Mouse (Mus musculus) adrenal gland, postnatal 25 days (tissue): ENCODE data around the gene Ip6k2. TPM values are rescaled to one million over a fixed set of nuclear protein-coding genes. Genes with fewer than 3 reads are reported as not detected.

ENCODE experiments used
- DNase-seq: peaks from one replicate; pipeline ENCODE4 v3.0.0; 2021; ENCODE audit warnings: mixed read lengths
- total RNA-seq: library from RNA; stranded (reverse); gene quantifications from 2 replicates; pipeline ENCODE4 v1.2.3, GENCODE M21; 2021

Ip6k2 gene
- total RNA-seq, 1 experiment from 2014 or later, result 92.7 TPM

DNA sequence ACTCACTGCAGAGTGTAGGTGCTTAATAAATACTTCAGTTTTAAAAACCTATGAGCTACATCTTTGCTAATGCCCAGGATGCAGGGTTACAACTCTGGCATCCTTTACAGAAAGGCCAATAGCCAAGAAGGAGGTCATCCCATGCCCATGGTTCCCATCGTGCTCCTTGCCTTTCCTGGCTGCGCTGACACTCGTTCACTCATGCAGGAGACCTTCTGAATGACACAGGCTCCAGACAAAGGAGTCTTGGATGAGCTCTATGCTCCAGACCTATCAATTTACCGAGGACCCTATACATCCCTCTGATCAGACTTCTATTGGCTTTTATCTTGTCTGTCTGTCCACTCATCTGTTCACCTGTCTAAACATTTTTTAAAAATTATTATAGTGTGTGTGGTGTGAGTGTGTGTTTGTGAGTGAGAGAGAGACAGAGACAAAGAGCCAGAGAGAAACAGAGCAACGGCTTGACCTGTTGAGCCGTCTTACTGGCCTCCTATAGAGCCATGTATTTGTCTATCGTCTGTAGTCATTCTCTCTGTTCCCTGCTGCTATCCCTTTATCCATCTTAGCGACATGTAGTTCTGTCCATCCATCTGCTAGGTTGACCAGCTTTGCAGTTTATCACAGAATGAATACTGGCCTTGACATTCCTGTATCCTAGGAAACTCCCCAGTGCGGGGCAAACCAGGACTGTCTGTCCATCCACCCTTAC is 604 bp upstream of the Ip6k2 start:
- DNase-seq, result no peak

DNA sequence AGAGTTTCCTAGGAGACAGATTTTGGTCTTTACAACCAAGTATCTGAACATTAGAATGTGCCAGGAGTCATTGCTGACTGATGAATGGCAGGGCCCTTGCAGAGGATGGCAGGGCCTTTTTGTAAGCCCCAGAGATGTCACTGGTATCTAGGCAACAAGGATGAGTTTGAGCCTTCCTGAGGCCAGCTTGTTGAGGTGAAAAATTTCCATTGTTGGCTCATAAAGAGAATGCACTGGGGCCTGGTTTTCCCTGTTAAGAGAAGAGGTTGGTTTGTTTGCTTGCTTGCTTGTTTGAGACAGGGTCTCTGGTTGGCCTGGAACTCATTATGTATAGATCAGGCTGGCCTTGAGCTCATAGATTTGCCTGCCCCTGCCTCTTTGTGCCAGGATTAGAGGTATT is 1.8 kb downstream of the Ip6k2 start:
- DNase-seq, result no peak

DNA sequence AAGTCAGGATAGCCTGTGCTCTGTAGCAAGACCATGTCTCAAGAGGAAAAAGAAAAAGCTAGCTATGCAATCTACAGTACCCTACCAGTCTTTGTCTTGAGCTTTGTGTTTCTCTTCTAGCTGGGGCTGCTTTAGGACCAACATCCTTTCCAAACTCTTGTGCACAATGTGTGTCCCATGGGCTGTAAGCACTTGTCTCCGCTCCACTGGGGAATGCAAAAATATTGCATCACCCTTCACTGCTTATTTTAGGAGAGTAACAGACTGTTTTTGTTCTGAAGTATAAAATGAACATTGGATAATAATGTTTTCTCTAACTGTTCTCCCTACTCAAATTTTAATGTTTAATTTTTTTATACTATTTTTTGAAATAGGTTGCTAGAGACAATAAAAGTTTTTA is 2.9 kb downstream of the Ip6k2 start:
- no peak for DNase-seq

DNA sequence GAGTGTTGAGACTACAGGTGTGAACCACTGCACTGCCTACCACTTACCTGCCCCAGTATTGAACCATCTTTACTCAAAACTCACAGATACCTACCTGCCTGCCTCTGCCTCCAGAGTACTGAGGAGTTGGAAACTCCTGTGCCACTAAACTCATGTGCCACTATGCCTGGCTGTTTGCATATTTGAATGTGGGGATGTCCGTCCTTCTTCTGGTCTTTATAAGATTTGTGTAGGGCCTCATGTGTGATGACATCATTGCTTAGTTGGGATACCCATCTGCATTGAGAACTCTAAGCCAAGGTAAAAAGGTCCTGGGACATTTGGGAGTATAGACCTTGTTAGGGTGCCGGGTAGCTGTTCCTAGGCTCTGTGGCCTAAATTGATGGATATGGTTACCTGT is 3.5 kb downstream of the Ip6k2 start:
- no peak for DNase-seq

DNA sequence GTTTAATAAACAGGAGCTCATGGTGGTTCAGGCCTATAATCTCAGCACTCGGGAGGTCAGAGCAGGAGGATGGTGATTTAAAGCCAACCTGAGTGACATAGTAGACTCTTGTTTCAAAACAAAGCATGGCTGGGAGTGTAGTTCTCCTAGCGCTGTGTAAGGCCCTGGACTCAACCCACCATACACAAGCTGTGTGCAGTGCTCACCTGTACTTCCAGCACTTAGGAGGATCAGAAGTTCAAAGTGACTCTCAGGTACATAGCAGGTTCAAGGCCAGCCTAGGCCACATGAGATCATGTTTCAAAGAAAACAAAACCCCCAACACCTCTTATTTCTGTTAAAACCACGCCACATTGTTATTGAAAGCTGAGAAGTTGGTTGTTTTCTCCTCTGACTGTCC is 5.1 kb downstream of the Ip6k2 start:
- DNase-seq, result no peak

DNA sequence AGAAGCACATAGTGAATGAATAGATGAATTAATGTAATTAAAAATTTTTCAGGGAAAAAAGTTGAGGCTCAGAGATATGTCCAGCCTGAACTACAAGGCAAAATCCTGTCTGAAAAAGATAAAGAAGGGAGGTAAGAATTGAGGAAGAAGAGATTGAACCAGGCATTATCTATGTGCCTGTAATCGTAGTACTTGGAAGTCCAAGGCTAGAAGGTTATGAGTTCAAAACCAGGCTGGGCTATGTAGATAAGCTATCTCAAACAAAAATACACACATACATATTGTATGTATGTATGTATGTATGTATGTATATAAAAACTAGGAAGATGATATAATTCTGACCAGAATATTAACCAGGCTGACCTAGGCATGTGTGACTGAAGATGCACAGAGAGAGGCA is 8.7 kb downstream of the Ip6k2 start:
- DNase-seq, result no peak

DNA sequence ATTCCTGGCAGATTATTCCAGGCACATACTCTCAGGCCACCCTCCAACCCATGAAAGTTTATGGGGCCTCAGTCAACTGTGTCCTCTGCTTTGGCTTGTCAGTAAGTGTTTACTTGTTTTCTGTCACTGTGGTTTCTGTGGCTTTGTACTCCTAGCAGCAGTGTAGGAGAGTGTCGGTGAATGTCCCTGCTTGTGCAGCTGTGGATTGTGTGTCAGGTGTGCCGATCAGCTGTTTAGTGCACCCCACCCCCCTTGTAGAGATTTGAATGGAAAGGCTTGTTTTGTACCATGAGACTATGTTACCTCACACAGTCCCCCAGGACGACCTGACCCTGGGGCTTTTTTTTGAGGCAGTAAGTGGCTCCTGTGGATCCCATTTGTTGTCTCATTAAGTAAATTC is 9.1 kb downstream of the Ip6k2 start:
- DNase-seq, result no peak

DNA sequence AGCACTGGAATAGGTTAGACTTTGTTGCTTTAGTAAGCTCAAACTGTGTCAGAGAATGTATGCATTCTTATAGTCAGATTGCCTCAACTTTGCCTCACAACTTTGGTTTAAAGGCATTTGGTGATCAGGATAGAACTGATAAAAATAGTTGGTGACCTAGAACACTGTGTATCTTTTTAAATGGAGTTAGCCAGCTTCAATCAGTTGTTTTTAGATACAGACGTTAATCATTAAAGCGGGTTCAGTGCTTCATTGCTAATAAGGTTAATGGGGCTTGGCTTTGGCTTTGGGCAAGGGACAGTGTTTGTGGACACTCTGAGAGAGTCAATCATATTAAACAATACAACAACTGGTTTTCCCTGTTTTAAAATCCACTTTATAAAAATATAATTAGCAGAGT is 11.7 kb downstream of the Ip6k2 start:
- DNase-seq, result no peak

DNA sequence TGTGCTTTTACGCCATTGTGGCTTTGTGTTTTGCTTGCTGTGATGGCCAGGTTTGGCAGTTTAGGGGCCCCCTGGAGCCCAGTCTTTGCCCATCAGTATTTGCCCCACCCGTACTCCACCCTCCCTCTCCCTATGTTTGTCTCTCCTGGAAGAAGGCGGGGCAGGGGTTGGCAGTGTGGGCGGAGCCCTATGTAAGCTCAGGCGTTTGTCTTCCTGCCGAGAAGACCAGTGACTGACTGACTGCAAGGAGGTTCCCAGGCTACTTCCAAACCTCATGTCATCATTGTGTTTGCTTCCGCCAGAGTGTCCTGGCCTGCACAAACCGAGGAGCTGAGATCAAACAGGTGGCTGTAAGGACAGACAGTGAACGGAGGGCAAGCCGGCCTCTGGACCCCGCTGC is 12.2 kb downstream of the Ip6k2 start:
- DNase-seq, result peak; percentile 55

DNA sequence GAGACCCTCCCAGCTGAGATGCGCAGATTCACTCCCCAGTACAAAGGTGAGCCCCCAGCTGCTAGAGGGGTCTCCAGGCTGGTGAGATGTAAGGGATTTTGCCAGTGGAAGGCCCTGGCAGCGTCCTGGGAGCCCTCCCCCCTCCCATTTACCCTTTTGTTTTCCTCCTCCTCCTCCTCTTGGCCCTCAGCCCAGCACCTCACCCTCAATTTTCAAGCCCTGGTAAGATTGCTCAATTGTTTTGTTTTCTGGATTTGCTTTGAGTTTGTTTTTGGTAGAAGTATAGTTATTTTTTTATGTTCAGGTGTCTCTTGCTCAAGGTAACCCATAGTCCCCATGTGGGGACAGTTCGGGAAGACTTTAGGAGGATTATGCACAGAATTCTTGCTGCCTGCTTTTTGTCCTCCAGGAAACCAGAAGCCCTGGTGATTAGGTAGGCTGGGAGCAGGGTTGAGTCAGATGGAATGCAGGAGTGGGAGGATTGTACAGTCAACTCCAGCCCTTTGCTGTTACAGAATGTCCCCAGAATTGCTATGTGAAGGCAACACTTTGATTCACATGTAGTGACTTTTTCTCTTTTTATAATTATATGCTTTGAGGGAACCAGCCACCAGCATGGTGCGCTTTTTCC is 12.9 kb downstream of the Ip6k2 start:
- peak; percentile 42 for DNase-seq

DNA sequence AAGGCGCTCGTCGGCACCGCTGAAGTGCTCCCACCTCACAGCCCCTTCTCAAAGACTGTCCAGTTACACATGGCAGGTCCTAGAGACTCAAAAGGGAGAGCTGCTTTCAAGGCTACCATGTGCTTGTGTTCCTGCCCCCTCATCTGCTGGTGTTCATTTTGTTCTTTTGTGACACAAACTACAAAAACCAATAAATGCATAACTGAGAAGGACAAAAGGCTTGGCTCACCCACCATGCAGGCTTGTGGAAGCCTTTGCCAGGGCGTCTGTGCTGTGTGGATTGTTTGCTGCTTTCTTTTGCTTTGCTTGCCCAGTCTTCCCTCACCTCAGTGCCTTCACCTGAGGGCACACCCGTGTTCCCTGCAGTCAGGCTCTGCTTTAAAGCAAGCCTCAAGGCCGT is 13.9 kb downstream of the Ip6k2 start:
- no peak for DNase-seq

DNA sequence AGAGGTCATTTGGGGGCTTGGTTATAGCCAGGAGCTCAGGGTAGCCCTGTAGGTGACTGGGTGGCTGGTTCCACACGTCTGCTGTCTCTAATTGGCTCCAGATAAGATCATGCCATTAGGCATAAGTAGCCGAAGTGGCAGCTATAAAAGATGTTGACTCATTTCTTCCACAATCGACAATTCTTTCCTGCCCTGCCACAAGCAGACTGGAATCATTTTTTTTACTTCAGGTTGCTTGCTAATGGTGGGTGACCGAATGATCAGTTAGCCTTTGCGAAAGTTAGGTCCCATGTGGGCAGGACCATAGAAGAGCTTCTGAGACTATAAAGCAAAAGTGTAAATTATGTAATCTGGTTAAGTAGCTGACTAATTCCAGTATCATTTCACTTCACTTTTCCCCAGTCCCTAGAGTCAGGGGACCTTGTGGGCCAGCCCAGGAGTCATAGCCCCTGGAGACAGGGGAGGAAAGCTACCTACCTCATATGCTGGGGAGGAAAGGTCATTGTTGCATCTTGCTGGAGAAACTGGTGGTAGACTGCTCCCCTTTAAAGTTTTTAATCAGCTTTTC is 15.0 kb downstream of the Ip6k2 start:
- no peak for DNase-seq

DNA sequence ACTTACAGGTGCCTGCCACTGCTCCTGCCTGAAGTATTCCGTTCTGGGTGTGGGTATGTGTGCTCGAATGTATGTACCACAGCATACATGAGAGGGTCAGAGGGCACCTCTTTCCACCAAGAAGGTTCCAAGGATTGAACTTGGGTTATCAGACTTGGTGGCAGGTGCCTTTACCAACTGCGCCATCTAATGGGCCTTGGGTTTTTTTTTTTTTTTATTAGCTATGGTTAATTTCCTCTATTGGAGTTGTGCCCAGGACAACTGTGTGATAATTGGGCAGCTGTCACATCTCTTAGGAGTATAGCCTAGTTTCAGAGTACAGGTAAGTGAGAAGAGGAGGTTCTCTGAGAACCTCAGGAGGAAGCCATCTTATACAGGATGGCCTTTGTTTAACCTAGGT is 16.0 kb downstream of the Ip6k2 start:
- DNase-seq, result no peak

DNA sequence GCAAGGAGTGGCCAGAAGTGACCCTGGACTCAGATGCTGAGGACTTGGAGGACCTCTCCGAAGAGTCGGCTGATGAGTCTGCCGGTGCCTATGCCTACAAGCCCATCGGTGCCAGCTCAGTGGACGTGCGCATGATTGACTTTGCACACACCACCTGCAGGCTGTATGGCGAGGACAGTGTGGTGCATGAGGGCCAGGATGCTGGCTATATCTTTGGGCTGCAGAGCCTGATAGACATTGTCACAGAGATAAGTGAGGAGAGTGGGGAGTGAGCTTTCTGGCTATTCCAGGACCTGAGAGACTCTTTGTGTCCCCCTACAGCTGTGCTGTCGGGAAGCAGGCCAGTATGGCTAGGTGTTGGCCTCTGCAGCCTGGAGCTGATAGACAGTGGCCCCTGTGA is 22.2 kb downstream of the Ip6k2 start:
- no peak for DNase-seq

DNA sequence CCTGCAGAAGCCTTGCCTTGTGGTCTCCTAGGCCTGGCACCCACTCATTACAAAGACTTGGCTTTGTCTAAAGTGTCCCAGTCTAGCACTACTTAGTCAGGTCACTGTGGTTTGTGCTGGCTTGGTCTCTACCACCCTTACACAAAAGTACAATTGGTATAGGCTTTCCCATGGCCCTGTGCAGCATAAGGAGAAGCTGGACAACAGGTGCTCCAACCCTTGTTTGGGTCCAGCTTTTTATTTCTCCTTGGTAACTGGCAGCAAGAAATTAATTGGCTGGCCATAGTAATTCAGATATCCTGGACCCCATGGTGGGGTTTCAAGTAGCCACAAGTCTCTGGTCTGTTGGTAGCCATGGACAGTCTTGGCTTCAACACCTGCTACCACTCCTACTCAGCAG is 22.8 kb downstream of the Ip6k2 start:
- DNase-seq, result no peak

DNA sequence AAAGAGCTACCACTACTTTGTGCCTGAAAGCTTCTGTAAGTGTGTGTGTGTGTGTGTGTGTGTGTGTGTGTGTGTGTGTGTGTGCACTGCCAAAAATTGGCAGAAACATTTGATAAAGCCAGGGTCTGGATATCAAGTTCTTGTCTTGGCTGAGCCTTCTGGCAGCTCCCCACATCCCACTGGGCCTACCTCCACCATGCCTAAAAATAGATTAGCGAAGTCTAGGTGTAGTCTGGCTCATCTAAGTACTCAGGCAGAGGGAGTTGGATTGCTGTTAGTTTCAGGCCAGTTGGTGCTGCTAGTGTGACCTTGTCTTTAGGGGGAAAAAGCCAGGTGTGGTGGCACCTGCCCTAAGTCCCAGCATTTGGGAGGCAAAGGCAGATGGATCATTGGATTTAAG is 23.2 kb downstream of the Ip6k2 start:
- DNase-seq, result no peak

DNA sequence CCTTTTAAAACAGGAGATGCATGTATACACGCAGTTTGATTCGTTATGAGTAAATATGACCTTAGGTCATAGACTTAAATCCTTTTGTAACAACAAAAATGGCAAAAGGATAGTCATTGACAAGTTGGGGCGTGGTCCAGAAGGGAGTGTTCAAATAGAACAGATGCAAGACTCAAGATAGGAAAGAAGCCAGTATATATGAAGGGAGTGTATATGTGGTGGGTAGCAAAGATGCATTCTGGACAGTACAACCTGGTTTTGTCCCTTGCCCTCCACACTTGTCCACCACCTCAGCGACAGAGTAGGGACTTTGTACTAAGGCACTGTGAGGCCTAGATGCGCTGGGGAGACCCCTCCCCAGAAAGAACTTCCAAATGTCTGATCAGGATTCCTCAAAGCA is 24.1 kb downstream of the Ip6k2 start:
- no peak for DNase-seq

DNA sequence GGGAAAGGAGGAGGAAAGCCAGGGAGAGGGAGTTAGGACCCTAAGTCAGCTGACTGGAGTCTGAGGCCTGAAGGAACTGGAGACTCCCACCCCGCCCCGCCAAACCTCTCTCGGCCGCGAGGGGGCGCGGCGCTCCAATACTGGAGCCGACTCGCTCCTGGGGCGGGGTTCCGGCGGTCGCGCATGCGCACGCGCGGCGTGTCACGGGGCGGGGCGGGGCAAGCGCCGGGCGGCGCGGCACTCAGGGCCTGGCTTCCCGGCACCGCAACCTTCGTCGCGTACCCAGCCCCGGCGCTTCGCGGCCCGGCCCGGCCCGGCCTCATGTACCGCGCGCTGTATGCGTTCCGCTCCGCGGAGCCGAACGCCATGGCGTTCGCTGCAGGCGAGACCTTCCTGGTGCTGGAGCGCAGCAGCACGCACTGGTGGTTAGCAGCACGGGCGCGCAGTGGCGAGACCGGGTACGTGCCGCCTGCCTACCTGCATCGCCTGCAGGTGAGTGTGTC is 24.6 kb downstream of the Ip6k2 start, which contains the start of gene Nckipsd:
TSS of gene Nckipsd (plus strand) at position 206 of the 503 bp plus-strand sequence.
- peak; percentile 98 for DNase-seq

DNA sequence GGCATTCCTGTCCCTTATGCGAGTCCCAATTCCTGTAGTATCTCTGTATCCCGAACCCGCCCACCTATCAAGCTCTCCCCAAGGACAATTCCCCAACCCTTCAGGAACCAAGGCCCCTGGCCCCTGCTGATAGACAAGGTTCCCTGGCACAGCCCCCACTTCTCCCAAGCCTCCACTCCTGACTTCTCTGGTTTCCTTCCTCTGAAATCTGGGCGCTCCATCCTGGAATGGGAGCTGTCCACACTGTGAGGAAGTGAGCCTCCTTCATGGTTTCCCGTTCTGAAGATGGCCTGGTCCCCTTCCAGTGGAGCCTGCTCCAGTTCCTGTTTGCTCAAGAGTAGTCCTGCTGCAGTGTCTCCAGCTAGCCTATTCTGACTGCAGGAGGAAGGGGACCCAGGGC is 25.6 kb downstream of the Ip6k2 start:
- no peak for DNase-seq

DNA sequence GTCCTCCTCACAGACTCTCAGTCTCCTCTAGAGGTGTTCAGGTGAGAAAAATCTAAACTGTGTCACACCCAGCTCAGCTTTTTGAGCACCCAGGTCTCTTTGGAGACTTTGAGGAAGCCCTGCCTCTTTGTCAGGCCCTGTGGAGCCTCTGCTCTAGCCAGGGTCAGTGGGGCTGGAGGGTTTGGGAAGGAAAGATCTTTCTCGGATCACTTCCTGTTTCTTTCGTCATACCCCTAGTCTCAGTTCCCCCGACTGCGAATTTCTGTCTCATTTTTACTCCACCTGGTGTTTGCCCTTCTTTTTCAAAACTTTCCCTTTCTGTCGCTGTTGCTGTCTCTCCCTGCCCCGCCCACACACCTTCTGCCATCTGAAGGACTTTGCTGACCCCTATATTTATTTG is 26.1 kb downstream of the Ip6k2 start:
- no peak for DNase-seq

DNA sequence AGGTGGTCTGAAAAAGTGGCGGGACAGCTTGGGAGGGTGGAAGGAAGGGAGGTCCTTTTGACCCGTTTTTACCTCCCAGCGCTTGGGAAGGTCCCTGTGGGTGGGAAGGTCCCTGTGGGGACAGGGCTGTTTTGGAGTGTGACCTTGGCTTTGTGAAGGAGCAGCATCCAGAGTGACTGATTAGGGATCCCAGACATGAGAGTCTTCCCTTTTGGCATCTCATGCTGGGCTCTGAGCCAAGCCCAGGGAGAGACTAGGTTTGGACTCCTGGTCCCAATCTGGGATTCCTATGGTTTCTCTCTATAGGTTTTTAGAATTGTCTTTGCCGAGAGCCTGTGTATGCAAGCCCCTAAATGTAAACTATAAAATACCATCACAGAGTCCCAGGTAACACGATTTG is 26.9 kb downstream of the Ip6k2 start:
- DNase-seq, result no peak

DNA sequence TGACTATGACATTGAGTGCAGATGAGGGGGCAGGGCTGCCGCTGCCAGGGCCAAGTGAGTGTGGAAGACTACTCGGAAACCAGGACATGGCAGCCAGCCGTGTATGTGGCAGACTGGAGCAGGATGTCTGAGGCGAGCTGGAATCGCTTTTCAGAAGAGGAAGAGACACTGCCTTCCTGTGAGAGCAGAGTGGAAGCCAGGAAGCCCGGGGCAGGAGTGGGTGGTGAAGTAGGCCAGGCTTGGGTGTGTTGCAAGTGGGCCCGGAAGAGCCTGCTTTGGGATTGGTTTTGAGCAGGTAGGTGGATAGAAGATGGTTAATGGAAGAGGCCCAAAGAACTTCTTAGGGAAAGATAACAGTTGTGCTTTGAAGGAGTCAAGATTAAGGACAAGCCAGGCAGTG is 32.0 kb downstream of the Ip6k2 start:
- DNase-seq, result no peak

DNA sequence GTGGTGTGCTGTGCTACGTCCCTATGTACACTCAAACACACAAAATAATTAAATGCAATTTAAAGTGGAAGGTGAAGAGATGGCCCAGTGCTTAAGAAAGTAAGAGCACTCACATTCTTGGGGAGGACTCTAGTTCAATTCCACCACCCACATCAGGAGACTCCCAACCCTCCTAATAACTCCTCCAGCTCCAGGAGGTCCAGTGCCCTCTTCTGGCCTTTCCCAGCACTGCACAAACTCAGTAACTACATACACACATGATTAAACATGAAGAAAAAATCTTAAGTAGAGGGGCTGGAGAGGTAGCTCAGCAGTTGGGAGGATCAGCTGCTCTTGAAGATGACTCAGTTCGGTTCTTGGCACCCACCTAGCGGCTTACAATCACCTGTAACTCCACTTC is 35.9 kb downstream of the Ip6k2 start:
- peak; percentile 67 for DNase-seq

DNA sequence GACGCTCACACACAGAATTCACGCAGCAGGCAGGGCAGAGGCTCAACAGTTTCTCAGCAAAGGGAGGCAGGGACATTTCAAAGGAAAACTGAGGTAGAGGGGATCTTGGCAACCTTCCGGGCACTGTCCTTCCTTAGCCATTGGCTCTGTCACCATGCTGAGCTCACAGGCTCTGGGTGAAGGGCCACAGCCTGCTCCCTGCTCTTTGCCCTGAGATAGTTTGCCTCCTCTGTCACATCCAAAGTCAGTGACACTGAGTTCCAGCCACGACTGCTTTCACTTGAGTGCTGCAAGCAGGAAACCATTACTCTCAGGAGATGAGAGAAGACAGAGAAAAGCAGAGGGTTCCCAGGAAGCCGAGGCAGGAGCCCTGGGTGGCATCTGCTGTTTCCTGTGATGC is 36.5 kb downstream of the Ip6k2 start:
- peak; percentile 0 for DNase-seq
